Mouse (Mus musculus): ENCODE measurements around the gene Gm17720.
A peak's percentile ranks its signal among the peaks of the same experiment; 100 is the strongest.

The Gm17720 gene

GRCm38 (mm10) chr8:110102653-110103052 is at the start of gene Gm17720:
Gene Gm17720, minus strand, starts transcription at chr8:110102753.
- no peak for DNase-seq

GRCm38 (mm10) chr8:110145538-110145937 is 43.0 kb upstream of the Gm17720 start:
- DNase-seq, result peak; percentile 27 to 54

DNA sequence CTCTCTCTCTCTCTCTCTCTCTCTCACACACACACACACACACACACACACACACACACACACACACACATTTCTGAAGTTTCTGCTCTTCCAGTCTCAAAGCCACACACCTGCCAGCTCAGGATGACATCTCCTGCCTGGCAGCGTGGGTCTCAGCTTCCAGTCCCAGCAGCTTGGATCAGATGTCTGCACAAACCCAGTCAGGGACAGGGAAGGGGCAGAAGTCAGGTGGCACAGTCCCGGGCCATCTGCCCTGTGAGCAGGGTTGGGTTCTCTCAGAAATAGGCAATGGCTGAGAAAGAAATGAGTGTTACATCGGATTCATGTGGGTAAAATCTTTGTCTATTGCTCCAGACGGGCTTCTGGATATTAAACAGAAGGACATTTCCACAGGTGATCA is 38.2 kb upstream of the Gm17720 start:
- DNase-seq, result no peak

- no peak for DNase-seq
These were observed 37.6 kb upstream of the Gm17720 start for GRCm38 (mm10) chr8:110140156-110140555.

- no peak for DNase-seq
These were observed 33.0 kb upstream of the Gm17720 start for GRCm38 (mm10) chr8:110135515-110135914.

DNA sequence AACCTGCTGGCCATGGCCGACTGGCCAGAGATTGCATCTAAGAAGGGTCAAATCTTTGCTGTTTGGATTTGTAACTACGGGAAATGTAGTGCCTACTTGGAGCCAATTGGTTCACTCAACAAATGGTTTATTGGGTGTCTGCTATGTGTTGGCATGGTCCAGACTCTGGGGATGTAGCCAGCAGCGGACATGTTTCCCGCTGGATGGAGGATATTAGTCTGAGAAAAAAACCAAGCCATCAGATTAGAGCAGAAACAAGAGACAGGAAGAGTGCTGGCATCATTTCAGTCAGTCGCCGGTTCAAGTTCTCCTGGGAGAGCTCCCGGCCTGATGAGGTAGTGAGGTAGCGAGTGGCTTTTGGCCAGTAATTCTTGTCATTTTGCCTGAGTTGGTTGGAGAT is 31.7 kb upstream of the Gm17720 start:
- no peak for DNase-seq

DNA sequence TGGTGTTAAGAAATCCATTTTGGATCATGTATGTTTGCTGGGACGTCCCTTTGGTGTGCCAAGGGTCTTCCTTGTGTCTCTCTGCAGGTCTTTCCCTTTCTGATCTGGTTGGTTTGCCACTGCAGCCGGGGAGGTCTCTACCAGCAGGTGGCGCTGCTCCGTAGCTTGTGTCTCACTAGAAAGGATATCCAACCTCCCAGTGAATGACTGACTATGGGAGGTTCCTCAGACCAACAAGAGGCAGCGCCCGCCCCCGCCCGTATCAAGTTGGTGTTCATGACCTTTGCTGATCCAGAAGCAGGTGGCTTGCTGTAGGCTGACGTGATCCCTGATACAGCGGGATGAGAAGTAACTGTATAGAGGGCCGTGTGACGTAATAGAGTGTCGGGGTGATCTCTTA is 28.0 kb upstream of the Gm17720 start:
- DNase-seq, result peak; percentile 57 to 73

- DNase-seq, result no peak
These were observed 17.2 kb upstream of the Gm17720 start for GRCm38 (mm10) chr8:110119715-110120114.

DNA sequence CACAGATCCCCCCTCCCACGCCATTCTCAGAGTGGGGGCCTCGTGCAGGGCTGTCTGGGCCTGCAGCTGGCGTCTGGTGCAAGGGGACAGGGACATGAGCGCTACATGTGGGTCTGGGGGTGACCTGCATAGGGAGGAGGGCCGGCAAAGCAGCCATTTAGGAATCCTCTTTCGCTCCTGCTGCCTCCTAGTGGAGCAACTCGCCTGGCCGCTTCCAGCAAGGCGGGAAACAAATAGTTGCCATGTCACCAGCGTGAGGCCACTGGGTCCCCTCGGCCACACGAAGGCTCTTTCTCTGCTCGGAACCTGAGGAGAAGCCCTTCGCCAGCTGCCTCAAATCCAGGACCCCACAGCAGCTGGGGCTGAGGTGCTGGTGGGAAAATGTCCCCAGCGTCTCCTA is 877 bp downstream of the Gm17720 start:
- DNase-seq, result no peak

GRCm38 (mm10) chr8:110100907-110101306 is 1.6 kb downstream of the Gm17720 start, which contains the start of gene Gm21964:
Gene Gm21964, plus strand, starts transcription at chr8:110101207.
- no peak for DNase-seq

DNA sequence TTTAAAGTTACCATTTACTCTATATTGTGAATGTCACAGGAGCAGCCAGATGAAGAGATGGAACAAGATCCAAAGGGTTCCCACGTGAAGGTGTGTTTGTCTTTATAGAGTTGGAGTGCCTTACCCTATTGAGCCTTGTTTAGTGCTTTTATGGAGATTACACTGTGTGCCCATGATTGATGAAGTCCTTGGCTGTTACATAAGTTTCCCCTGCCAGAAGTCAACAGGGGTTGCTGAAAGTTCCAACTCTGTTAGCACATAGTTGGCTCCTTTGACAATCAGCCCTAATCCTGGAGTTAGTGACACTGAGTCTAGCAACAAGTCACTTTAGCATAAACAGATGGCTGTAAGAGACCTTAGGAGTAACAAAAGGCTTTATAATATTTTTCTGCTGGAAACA is 10.7 kb downstream of the Gm17720 start:
- peak in 1 of 2 experiments; percentile 33 for DNase-seq

DNA sequence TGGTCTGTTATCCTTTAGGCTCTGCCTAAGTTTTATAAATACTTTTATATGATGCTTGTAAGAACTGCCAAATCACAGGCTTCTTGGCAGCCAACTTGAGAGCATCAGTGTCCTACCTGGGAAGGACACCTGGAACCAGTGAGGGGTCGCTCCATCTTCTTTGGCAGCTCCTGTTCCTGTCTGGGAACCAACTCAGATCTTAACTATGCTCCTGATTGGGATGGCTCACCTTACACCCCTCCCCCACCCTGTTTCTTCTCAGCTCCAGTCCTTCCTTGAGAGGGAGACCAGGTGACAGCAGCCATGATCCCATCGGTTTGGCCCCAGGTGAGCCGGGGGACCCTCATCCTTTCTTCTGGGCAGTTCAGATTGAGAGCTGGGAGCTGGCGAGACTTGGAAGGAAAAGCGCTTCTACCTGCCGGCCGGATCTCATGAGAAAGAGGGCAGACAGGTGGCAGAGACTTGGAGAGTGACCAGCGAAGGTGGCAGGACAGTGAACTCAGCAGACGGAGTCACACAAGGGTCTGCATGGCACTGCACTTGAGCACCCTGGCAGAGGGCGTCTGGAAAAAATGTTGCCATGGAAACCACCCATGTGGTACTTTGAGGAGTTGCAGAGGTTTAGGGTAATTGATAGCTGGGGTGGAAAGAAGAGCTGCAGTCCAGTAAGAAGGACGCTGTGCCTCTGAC is 20.0 kb downstream of the Gm17720 start:
- DNase-seq, result no peak

DNA sequence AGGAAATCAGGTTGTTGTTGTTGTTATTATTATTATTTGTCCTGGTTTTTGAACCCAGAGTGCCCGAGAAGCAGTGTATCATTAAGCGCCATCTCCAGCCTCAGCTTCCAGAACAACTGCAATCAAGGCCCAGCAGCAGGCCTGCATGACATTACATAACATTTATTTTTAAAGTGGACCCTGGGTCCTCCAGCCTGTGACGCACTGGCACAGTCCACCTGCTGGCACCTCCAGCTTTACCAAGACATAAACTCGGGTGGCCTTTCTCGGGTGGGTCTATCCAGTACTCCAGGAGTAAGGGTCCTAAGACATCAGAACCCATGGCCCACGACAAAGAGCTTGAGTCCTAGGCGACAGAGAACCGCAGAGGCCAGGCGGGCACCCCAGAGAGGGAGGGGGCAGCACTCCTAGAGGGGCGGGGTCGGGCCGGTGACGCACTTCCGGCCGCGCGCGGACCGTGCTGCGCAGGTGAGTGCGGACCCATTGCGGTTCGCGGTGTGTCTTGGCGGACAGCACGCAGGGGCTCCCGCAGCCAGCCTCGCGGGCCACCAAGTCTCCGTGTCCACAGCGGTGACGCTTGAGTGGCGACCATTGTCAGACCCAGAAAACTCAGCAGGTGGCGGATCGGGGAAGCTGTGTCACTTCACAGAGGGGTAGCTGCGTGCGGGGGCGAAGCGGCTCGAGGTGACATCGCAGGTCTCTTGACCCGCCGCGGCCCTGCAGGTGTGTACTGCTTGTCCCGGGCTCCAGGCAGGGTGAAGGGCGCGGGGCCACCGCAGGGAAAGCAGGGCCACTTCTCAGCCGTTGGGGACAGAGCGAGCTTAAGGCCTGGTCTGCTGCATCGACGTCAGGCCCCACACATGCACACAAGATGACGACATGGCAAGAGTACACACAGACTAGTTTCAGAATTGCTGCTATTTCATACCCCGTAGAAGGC is 23.0 kb downstream of the Gm17720 start, which contains the start of gene Zfp612:
Gene Zfp612, plus strand, starts transcription at position 465 of the 940 bp plus-strand sequence.
- DNase-seq, result peak; percentile 65 to 76

DNA sequence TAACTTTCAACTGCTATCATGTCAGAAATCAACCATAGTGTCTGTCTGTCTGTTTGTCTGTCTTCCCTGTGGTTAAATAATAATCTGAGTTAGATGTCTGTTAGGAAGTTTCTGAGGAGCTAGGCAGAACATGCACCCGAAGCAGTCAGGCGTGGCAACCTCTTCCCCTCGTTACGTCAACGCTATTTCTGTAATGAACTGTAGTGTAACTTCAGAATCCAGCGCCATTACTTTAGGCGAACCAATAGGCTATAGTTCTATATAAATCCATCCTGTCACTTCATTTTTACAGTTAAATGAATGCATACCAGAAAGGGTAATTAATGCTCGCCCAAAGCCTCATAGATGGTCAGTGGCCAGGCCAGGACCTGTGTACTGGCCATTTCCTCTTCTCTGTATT is 28.1 kb downstream of the Gm17720 start:
- no peak for DNase-seq

DNA sequence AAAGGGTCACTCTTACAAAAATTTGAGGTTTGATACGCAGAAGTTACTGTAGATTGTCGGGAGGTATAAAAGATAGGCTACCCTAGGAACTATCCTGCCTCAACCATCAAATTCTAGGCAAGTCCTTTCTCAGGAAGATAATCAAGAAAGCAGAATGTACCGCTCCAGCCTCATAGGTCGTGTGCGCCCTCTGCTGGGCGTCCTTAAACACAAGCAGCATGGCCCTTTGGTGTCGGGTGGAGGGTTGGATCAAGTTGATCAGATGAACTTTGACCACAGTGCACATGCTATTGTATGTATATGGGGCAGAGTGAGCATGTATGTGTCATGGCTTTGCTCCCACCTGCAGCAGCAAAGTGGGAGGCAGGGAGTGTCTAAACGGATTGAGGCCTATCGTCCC is 31.0 kb downstream of the Gm17720 start:
- DNase-seq, result peak; percentile 46 to 58

DNA sequence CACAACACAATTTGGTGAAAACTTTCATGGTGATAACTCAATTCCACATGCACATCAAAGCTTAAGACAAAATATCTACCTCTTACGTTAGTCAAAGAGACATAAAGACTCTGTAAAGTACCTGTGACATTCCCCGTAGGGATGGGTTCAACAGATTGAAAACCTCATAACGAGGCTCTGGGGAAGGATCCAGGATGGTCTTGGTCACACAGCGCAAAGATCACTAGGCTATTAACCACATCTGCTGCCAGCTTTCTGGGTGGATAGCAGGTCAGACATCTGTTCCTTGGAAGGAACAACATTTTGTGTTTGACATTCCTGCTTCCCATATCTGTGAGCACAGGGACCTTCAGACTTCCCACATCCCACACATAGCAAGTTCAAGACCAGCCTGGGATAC is 32.8 kb downstream of the Gm17720 start:
- no peak for DNase-seq

GRCm38 (mm10) chr8:110065676-110066075 is 36.9 kb downstream of the Gm17720 start:
- DNase-seq, result no peak

GRCm38 (mm10) chr8:110064606-110065365 is 37.8 kb downstream of the Gm17720 start:
- no peak for DNase-seq

- no peak for DNase-seq
These were observed 38.4 kb downstream of the Gm17720 start for GRCm38 (mm10) chr8:110064161-110064560.

DNA sequence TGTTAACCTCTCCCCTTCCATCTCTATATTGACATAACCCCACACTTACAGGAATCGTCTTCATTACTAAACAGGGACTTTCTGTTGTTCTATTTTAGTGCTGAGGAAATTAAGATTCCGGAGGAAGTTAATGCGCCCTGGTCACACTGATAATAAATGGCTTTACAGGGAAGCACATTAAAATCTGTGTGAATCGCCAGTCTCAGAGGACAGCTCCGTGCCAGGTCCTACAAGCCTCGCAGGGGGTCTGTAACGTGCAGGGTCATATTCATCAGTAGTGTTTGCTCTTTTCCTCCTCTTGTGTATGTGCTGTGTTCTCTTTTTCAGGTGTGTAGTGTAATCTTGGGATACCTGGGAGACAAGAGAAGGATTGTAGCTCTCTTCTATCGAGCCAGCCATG is 44.3 kb downstream of the Gm17720 start:
- no peak for DNase-seq

- DNase-seq, result no peak
These were observed 51.3 kb downstream of the Gm17720 start for GRCm38 (mm10) chr8:110051208-110051607.

DNA sequence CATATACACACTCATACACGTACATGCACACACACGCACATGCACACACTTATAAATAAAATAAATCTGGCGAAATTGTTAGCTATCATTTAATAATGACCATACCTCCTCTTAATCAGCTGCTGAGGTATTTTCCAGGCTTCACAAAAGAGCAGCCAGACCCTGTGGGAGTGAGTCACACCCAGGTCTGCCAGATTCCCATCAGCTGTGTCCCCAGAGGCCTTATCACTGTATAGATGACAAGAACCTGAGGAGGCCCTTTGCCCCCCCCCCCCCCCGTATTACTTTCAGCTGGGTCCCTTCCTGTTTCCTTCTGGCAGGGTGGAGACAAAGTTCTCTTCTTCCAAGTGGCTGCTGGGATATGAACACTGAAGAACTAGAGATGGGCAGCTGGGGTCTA is 62.0 kb downstream of the Gm17720 start:
- DNase-seq, result no peak

DNA sequence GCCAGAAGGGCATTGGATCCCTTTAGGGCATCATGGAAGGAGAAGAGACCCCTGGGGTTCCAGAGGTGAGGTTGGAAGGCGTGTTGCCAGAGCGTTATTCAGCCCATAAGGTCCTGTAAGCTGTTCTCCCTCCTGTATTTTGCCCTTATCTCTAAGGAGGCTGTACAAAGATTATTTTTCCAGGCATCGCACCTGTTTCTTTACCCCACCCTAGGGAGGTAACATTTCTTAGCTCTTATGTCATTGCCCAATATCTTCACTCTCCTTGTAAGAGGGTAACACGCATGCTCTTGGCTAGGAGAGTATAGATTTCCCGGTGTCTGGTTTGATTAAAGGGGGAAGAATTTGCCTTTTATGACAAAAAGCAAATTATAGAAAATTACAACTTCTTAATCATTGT is 62.9 kb downstream of the Gm17720 start, which contains the start of gene Chst4:
Gene Chst4, minus strand, starts transcription at position 82 of the 400 bp plus-strand sequence.
- DNase-seq, result no peak

Data from lung, postnatal 4 days (tissue).